Mouse (Mus musculus) embryonic facial prominence, embryonic 14.5 days (tissue): ENCODE data around the gene Gpatch1. TPM values are rescaled to one million over a fixed set of nuclear protein-coding genes. Genes with fewer than 3 reads are reported as not detected.

Source experiments
- ATAC-seq: fragments of 200-750 bp; cut with Nextera tagmentation; 2 replicates; pipeline ENCODE4 v1.8.0; 2017; ENCODE audit warnings: low read depth, moderate number of reproducible peaks, moderate TSS enrichment
- DNase-seq: peaks from one replicate; pipeline ENCODE4 v3.0.0-alpha.2; 2015; ENCODE audit warnings: low spot score
- H3K27ac ChIP-seq: fragments of 300-500 bp; sonication (generic); replicated peaks from 2 replicates; pipeline ENCODE4 v1.5.1; 2014; ENCODE audit warnings: low read depth, mild to moderate bottlenecking, low read length, moderate library complexity
- H3K27me3 ChIP-seq: fragments of 300-500 bp; sonication (generic); replicated peaks from 2 replicates; pipeline ENCODE4 v1.6.1; 2014; ENCODE audit warnings: low read length; ENCODE audit not compliant: control insufficient read depth, insufficient read depth
- H3K36me3 ChIP-seq: fragments of 300-500 bp; sonication (generic); 2 replicates; pipeline ENCODE4 v1.6.1; 2014; ENCODE audit warnings: low read length, mixed read lengths; ENCODE audit not compliant: control insufficient read depth, insufficient read depth
- H3K4me1 ChIP-seq: fragments of 300-500 bp; sonication (generic); 2 replicates; pipeline ENCODE4 v1.6.1; 2014; ENCODE audit warnings: antibody characterized with exemption, low read length; ENCODE audit not compliant: control insufficient read depth, insufficient read depth
- H3K4me2 ChIP-seq: fragments of 300-500 bp; sonication (generic); 2 replicates; pipeline ENCODE4 v1.6.1; 2014; ENCODE audit warnings: low read depth, mild to moderate bottlenecking, low read length, moderate library complexity, mixed read lengths
- H3K4me3 ChIP-seq: fragments of 300-500 bp; sonication (generic); 2 replicates; pipeline ENCODE4 v1.5.1; 2014; ENCODE audit warnings: low read depth, mild to moderate bottlenecking, low read length
- H3K9ac ChIP-seq: fragments of 300-500 bp; sonication (generic); 2 replicates; pipeline ENCODE4 v1.6.1; 2014; ENCODE audit warnings: low read depth, mild to moderate bottlenecking, low read length, moderate library complexity, mixed read lengths
- H3K9me3 ChIP-seq: fragments of 300-500 bp; sonication (generic); 2 replicates; pipeline ENCODE4 v1.6.1; 2016; ENCODE audit warnings: low read length; ENCODE audit not compliant: control insufficient read depth
- WGBS: fragments of 180-500 bp; shearing (Covaris S2); extraction: QIAGEN DNeasy Blood & Tissue Kit; methylation state at CpG from one replicate; pipeline ENCODE4 v1.1.7; 2014; 5-methylcytosine and 5-hydroxymethylcytosine counted together
- polyA plus RNA-seq: library from polyadenylated mRNA; unstranded; fragments of >200 nt; fragmentation: Nextera tagmentation; extraction: Ambion mirVana; gene quantifications from 2 replicates; pipeline ENCODE4 v1.2.1, GENCODE M21; 2014

Gpatch1 gene
- polyA plus RNA-seq, 1 experiment from 2014 or later: 13.7 TPM

- peaks cover 35% of the 10 kb centered on the region for H3K36me3 ChIP-seq
- WGBS: 89% methylated on average over 3 of the region's 3 CpGs
- ATAC-seq: no peak
- no peak overlapping the region for H3K4me3 ChIP-seq
- no peak overlapping the region for H3K4me2 ChIP-seq
- no peaks in the 10 kb centered on the region for H3K9me3 ChIP-seq
- no peak overlapping the region for H3K27ac ChIP-seq
- no peak for DNase-seq
- no peaks in the 10 kb centered on the region for H3K27me3 ChIP-seq
- H3K4me1 ChIP-seq: no peaks in the 10 kb centered on the region
- H3K9ac ChIP-seq: no peak overlapping the region
Measured at GRCm38 (mm10) chr7:35311214-35311613, 7.0 kb downstream of the Gpatch1 start.

DNA sequence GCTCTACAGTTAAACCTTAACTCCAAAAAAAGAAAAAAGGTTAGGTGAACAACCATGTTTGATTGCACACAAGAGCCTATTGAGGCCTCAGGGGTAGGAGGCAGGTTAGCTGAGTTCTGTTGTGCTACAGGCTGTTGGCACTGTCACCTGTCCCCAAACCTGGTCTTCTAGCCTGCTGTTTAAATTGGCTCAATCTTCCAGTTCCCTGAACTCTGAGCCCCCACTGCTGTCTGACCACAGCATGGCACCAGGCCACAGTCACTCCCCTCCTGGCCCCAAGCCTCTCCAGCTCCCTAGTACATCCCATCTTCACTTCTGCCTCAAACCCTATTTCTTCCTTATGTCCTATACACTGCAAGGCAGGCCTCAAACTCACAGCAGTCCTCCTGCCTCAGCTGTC, 17.4 kb downstream of the Gpatch1 start:
- Histone ChIP-seq H3K9me3 (no peaks in the 10 kb centered on the region), H3K36me3 (peaks cover 57% of the 10 kb centered on the region), H3K4me2 (no peak overlapping the region), H3K4me1 (no peaks in the 10 kb centered on the region), H3K4me3 (no peak overlapping the region), H3K9ac (no peak overlapping the region), H3K27me3 (no peaks in the 10 kb centered on the region), H3K27ac (no peak overlapping the region)
- no peak for DNase-seq
- no peak for ATAC-seq

- Histone ChIP-seq H3K36me3 (peaks cover 57% of the 10 kb centered on the region), H3K4me1 (no peaks in the 10 kb centered on the region), H3K9ac (no peak overlapping the region), H3K4me2 (no peak overlapping the region), H3K27ac (no peak overlapping the region), H3K9me3 (no peaks in the 10 kb centered on the region), H3K27me3 (no peaks in the 10 kb centered on the region), H3K4me3 (no peak overlapping the region)
- DNase-seq: no peak
- 77% methylated on average over 8 of the region's 8 CpGs for WGBS
- ATAC-seq: no peak
Measured at GRCm38 (mm10) chr7:35299656-35300055, 18.6 kb downstream of the Gpatch1 start.

DNA sequence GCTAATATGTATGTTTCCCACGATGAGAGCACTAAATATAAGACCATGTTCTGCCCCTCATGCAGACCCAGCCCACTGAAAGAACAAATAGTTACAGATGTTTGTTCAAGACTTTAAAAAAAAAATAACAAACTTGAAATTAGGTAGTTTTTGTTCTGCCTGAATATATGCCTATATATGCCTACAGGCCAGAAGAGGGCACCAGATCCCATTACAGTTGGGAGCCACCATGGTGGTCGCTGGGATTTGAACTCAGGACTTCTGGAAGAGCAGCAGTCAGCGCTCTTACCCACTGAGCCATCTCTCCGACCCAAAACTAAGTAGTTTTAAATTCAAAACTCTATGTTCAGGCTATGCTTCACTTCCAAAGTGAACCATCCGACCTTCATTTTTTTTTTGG, 20.4 kb downstream of the Gpatch1 start:
- Histone ChIP-seq H3K27ac (no peak overlapping the region), H3K4me3 (no peak overlapping the region), H3K9ac (no peak overlapping the region), H3K9me3 (no peaks in the 10 kb centered on the region), H3K36me3 (peaks cover 64% of the 10 kb centered on the region), H3K4me2 (no peak overlapping the region), H3K4me1 (no peaks in the 10 kb centered on the region), H3K27me3 (no peaks in the 10 kb centered on the region)
- DNase-seq (no peak), ATAC-seq (no peak)
- 91% methylated on average over 5 of the region's 5 CpGs for WGBS

- DNase-seq (no peak), ATAC-seq (no peak)
- Histone ChIP-seq H3K27ac (no peak overlapping the region), H3K4me3 (no peak overlapping the region), H3K4me2 (no peak overlapping the region), H3K36me3 (peaks cover 67% of the 10 kb centered on the region), H3K27me3 (no peaks in the 10 kb centered on the region), H3K9me3 (no peaks in the 10 kb centered on the region), H3K4me1 (no peaks in the 10 kb centered on the region), H3K9ac (no peak overlapping the region)
- 86% methylated on average over 2 of the region's 2 CpGs for WGBS
Measured at GRCm38 (mm10) chr7:35295631-35296030, 22.6 kb downstream of the Gpatch1 start.

DNA sequence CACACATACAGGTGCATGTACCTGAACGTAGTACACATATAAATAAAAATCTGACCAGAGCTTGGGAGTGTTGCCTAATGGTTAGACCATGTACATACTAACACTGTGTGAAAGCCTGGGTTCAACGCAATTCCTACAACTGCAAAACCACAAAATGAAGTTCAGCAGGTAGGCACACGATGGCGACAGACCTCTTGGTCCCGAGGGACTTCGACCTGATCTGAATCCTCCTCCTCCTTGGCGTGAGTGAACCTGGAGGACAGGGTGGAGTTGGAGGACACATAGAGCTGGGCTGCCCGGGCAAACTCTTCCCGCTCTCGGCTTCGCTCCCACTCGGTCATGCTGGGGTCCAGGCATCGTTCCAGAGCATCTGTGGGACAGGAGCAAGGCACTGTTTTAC, 24.8 kb downstream of the Gpatch1 start:
- no peak overlapping the region for H3K9ac ChIP-seq
- peaks cover 78% of the 10 kb centered on the region for H3K36me3 ChIP-seq
- 93% methylated on average over 13 of the region's 13 CpGs for WGBS
- H3K4me2 ChIP-seq: no peak overlapping the region
- no peak overlapping the region for H3K4me3 ChIP-seq
- no peak overlapping the region for H3K27ac ChIP-seq
- no peak for DNase-seq
- no peaks in the 10 kb centered on the region for H3K4me1 ChIP-seq
- H3K27me3 ChIP-seq: no peaks in the 10 kb centered on the region
- no peak for ATAC-seq
- no peaks in the 10 kb centered on the region for H3K9me3 ChIP-seq

DNA sequence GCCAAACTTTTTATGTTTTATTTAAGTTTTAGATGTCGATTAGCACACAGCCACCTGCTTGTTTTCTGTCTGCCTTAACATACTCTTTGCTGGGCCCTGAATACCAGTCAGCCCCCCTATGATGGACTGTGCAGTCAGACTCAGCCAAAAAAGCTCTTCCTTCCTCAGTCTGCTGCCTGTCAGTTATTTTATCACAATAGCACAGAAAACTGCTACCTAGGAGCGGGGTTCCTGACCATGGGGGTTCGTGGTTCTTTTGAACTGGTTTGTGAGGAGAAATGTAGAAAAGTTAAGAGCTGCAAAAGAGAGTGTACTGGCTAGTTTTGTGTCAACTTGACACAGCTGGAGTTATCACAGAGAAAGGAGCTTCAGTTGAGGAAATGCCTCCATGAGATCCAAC, 39.3 kb downstream of the Gpatch1 start:
- peaks cover 75% of the 10 kb centered on the region for H3K36me3 ChIP-seq

DNA sequence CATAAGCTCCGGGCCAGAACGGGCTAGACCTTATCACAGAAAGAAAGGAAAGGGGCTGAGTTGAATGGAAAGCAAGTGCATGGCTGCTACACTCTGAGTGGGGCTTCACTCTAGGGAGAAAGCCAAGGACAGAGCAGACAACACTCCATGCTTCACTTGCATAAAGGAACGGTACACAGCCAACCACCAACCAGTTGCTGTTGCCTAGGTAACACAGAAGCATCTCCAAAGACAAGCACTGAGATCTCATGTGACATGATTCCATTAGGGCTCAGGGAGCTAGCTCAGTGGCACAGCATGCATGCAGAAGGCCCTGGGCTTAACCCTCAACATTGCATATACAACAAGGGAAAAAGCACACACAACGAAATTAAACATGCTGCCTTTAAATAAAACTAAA, 40.8 kb downstream of the Gpatch1 start:
- DNase-seq (no peak), ATAC-seq (no peak)
- Histone ChIP-seq H3K27ac (no peak overlapping the region), H3K4me3 (no peak overlapping the region), H3K4me2 (no peak overlapping the region), H3K9ac (no peak overlapping the region), H3K4me1 (no peaks in the 10 kb centered on the region), H3K27me3 (no peaks in the 10 kb centered on the region), H3K9me3 (peaks cover 37% of the 10 kb centered on the region), H3K36me3 (peaks cover 60% of the 10 kb centered on the region)
- 83% methylated on average over 4 of the region's 4 CpGs for WGBS

More for the DNA sequence above, 39.3 kb downstream of the Gpatch1 start:
- Histone ChIP-seq H3K27me3 (no peaks in the 10 kb centered on the region), H3K4me3 (no peak overlapping the region), H3K9ac (no peak overlapping the region), H3K4me1 (no peaks in the 10 kb centered on the region), H3K9me3 (peaks cover 36% of the 10 kb centered on the region), H3K27ac (no peak overlapping the region), H3K4me2 (no peak overlapping the region)
- DNase-seq (no peak), ATAC-seq (no peak)
- 85% methylated on average over 3 of the region's 3 CpGs for WGBS

- peaks cover 7% of the 10 kb centered on the region for H3K9me3 ChIP-seq
- H3K27me3 ChIP-seq: no peaks in the 10 kb centered on the region
- WGBS: 4% methylated on average over 21 of the region's 21 CpGs
- H3K36me3 ChIP-seq: no peaks in the 10 kb centered on the region
- peak overlapping the region; percentile 57 for H3K4me2 ChIP-seq
- DNase-seq: peak; percentile 63
- no peak overlapping the region for H3K27ac ChIP-seq
- peak overlapping the region; percentile 31 for H3K4me3 ChIP-seq
- ATAC-seq: peak; percentile 72
- peaks cover 4% of the 10 kb centered on the region; the same call in 1 of the 2 replicates for H3K4me1 ChIP-seq
- peak overlapping the region; percentile 30 for H3K9ac ChIP-seq
Measured at GRCm38 (mm10) chr7:35269443-35270024, 48.7 kb downstream of the Gpatch1 start.
